Mouse (Mus musculus): ENCODE data around the gene Olfr1417. TPM values are rescaled to one million over a fixed set of nuclear protein-coding genes. Genes with fewer than 3 reads are reported as not detected.

Gene Olfr1417
- polyA plus RNA-seq, 1 experiment = not detected

- Histone ChIP-seq H3K27ac (ENCODE audit: insufficient read depth, low read depth, low read length) (no peak overlapping the region; the same call in 1 of the 2 replicates), H3K4me1 (ENCODE audit: control insufficient read depth, insufficient read depth, low read length) (peaks cover 28% of the 10 kb centered on the region), H3K27me3 (replicated peaks; ENCODE audit: control insufficient read depth, insufficient read depth, low read length) (no peaks in the 10 kb centered on the region), H3K4me3 (ENCODE audit: insufficient read depth, low read depth, low read length) (no peak overlapping the region), H3K36me3 (ENCODE audit: control insufficient read depth, insufficient read depth, low read length) (no peaks in the 10 kb centered on the region)
- TF ChIP-seq POLR2A (IDR thresholded peaks at IDR 0.05; ENCODE audit: low read depth, low read length) (no peak), CTCF (conservative IDR thresholded peaks at IDR 0.05; ENCODE audit: insufficient read depth, insufficient read length, low read depth, low read length) (no peak)
- peak; percentile 77 for DNase-seq
- 40% methylated on average over 5 of the region's 5 CpGs for WGBS
These were observed 27.2 kb downstream of the Olfr1417 start for GRCm38 (mm10) chr19:11811688-11812365.

GRCm38 (mm10) chr19:11810856-11811255, 28.2 kb downstream of the Olfr1417 start:
- no peak for TF ChIP-seq CTCF (conservative IDR thresholded peaks at IDR 0.05; ENCODE audit: insufficient read depth, insufficient read length, low read depth, low read length)
- TF ChIP-seq POLR2A (IDR thresholded peaks at IDR 0.05; ENCODE audit: low read depth, low read length) = no peak
- Histone ChIP-seq H3K4me3 (ENCODE audit: insufficient read depth, low read depth, low read length) (no peak overlapping the region), H3K27me3 (replicated peaks; ENCODE audit: control insufficient read depth, insufficient read depth, low read length) (no peaks in the 10 kb centered on the region), H3K4me1 (ENCODE audit: control insufficient read depth, insufficient read depth, low read length) (peaks cover 28% of the 10 kb centered on the region), H3K36me3 (ENCODE audit: control insufficient read depth, insufficient read depth, low read length) (no peaks in the 10 kb centered on the region), H3K27ac (ENCODE audit: insufficient read depth, low read depth, low read length) (peak overlapping the region; percentile 66)
- peak; percentile 68 for DNase-seq
- WGBS = 48% methylated on average over 1 of the region's 1 CpGs

GRCm38 (mm10) chr19:11810003-11810758, 28.8 kb downstream of the Olfr1417 start:
- no peaks in the 10 kb centered on the region for H3K27me3 ChIP-seq (replicated peaks; ENCODE audit: control insufficient read depth, insufficient read depth, low read length)
- H3K4me3 ChIP-seq (ENCODE audit: insufficient read depth, low read depth, low read length) = no peak overlapping the region
- WGBS = 47% methylated on average over 5 of the region's 5 CpGs
- TF ChIP-seq POLR2A (IDR thresholded peaks at IDR 0.05; ENCODE audit: low read depth, low read length) (no peak), CTCF (conservative IDR thresholded peaks at IDR 0.05; ENCODE audit: insufficient read depth, insufficient read length, low read depth, low read length) (no peak)
- no peaks in the 10 kb centered on the region for H3K36me3 ChIP-seq (ENCODE audit: control insufficient read depth, insufficient read depth, low read length)
- DNase-seq = no peak
- peaks cover 26% of the 10 kb centered on the region for H3K4me1 ChIP-seq (ENCODE audit: control insufficient read depth, insufficient read depth, low read length)
- H3K27ac ChIP-seq (ENCODE audit: insufficient read depth, low read depth, low read length) = peak overlapping the region; percentile 66

- Histone ChIP-seq H3K4me3 (ENCODE audit: insufficient read depth, low read depth, low read length) (no peak overlapping the region), H3K27ac (ENCODE audit: insufficient read depth, low read depth, low read length) (no peak overlapping the region), H3K36me3 (ENCODE audit: control insufficient read depth, insufficient read depth, low read length) (no peaks in the 10 kb centered on the region), H3K4me1 (ENCODE audit: control insufficient read depth, insufficient read depth, low read length) (peaks cover 16% of the 10 kb centered on the region), H3K27me3 (replicated peaks; ENCODE audit: control insufficient read depth, insufficient read depth, low read length) (no peaks in the 10 kb centered on the region)
- 87% methylated on average over 2 of the region's 2 CpGs for WGBS
- no peak for TF ChIP-seq CTCF (conservative IDR thresholded peaks at IDR 0.05; ENCODE audit: insufficient read depth, insufficient read length, low read depth, low read length)
- no peak for TF ChIP-seq POLR2A (IDR thresholded peaks at IDR 0.05; ENCODE audit: low read depth, low read length)
- DNase-seq = no peak
These were observed 30.6 kb downstream of the Olfr1417 start for GRCm38 (mm10) chr19:11808452-11808851.

- no peaks in the 10 kb centered on the region for H3K36me3 ChIP-seq (ENCODE audit: control insufficient read depth, insufficient read depth, low read length)
- peaks cover 11% of the 10 kb centered on the region for H3K4me1 ChIP-seq (ENCODE audit: control insufficient read depth, insufficient read depth, low read length)
- no peak overlapping the region for H3K27ac ChIP-seq (ENCODE audit: insufficient read depth, low read depth, low read length)
- 70% methylated on average over 6 of the region's 6 CpGs for WGBS
- no peak for TF ChIP-seq CTCF (conservative IDR thresholded peaks at IDR 0.05; ENCODE audit: insufficient read depth, insufficient read length, low read depth, low read length)
- TF ChIP-seq POLR2A (IDR thresholded peaks at IDR 0.05; ENCODE audit: low read depth, low read length) = no peak
- DNase-seq = no peak
- H3K4me3 ChIP-seq (ENCODE audit: insufficient read depth, low read depth, low read length) = no peak overlapping the region
- H3K27me3 ChIP-seq (replicated peaks; ENCODE audit: control insufficient read depth, insufficient read depth, low read length) = no peaks in the 10 kb centered on the region
These were observed 31.2 kb downstream of the Olfr1417 start for GRCm38 (mm10) chr19:11807822-11808221.

GRCm38 (mm10) chr19:11807251-11807650, 31.8 kb downstream of the Olfr1417 start:
- 63% methylated on average over 2 of the region's 2 CpGs for WGBS
- DNase-seq = no peak
- no peaks in the 10 kb centered on the region for H3K36me3 ChIP-seq (ENCODE audit: control insufficient read depth, insufficient read depth, low read length)
- no peak for TF ChIP-seq CTCF (conservative IDR thresholded peaks at IDR 0.05; ENCODE audit: insufficient read depth, insufficient read length, low read depth, low read length)
- TF ChIP-seq POLR2A (IDR thresholded peaks at IDR 0.05; ENCODE audit: low read depth, low read length) = no peak
- no peak overlapping the region for H3K4me3 ChIP-seq (ENCODE audit: insufficient read depth, low read depth, low read length)
- H3K27ac ChIP-seq (ENCODE audit: insufficient read depth, low read depth, low read length) = no peak overlapping the region
- peaks cover 9% of the 10 kb centered on the region for H3K4me1 ChIP-seq (ENCODE audit: control insufficient read depth, insufficient read depth, low read length)
- H3K27me3 ChIP-seq (replicated peaks; ENCODE audit: control insufficient read depth, insufficient read depth, low read length) = no peaks in the 10 kb centered on the region

- Histone ChIP-seq H3K4me3 (ENCODE audit: insufficient read depth, low read depth, low read length) (no peak overlapping the region), H3K4me1 (ENCODE audit: control insufficient read depth, insufficient read depth, low read length) (peaks cover 2% of the 10 kb centered on the region; the same call in 1 of the 2 replicates), H3K27me3 (replicated peaks; ENCODE audit: control insufficient read depth, insufficient read depth, low read length) (no peaks in the 10 kb centered on the region), H3K36me3 (ENCODE audit: control insufficient read depth, insufficient read depth, low read length) (no peaks in the 10 kb centered on the region), H3K27ac (ENCODE audit: insufficient read depth, low read depth, low read length) (no peak overlapping the region)
- TF ChIP-seq CTCF (conservative IDR thresholded peaks at IDR 0.05; ENCODE audit: insufficient read depth, insufficient read length, low read depth, low read length) = no peak
- no peak for TF ChIP-seq POLR2A (IDR thresholded peaks at IDR 0.05; ENCODE audit: low read depth, low read length)
- DNase-seq = no peak
- 30% methylated on average over 1 of the region's 1 CpGs for WGBS
These were observed 34.6 kb downstream of the Olfr1417 start for GRCm38 (mm10) chr19:11804423-11804822.

Data from kidney, adult 2 months (tissue).